Mouse (Mus musculus) gastrocnemius, postnatal 14 days (tissue): Measurements from ENCODE around the gene Prph2. TPM values are rescaled to one million over a fixed set of nuclear protein-coding genes. Genes with fewer than 3 reads are reported as not detected.

Experiments
- DNase-seq: peaks from one replicate; pipeline ENCODE4 v3.0.0; 2021; ENCODE audit warnings: mixed read lengths
- intact Hi-C: fragments of 180-260 bp; cut with DNase I; formaldehyde crosslinking; loops from one replicate; pipeline ENCODE4 v1.15.1; 2025; ENCODE audit warnings: low total_unique reads
- total RNA-seq, 2 experiments: library from RNA; stranded (reverse); gene quantifications; 2 replicates each; pipeline ENCODE4 v1.2.3; 2021

Gene Prph2
- total RNA-seq, 2 experiments from 2014 or later: not detected

- intact Hi-C loops: no loop called here
- DNase-seq: no peak
Observed at GRCm38 (mm10) chr17:46942421-46942820, 32.2 kb downstream of the Prph2 start.

GRCm38 (mm10) chr17:46946276-46946675, 36.0 kb downstream of the Prph2 start:
- DNase-seq: no peak
- intact Hi-C loops: loop anchor here (5.0 kb wide), 1 partner anchor 36 kb away; no protein-coding TSS in a partner anchor

GRCm38 (mm10) chr17:46958045-46958444, 47.8 kb downstream of the Prph2 start:
- intact Hi-C loops: no loop called here
- no peak for DNase-seq

- DNase-seq: no peak
- intact Hi-C loops: no loop called here
Observed at GRCm38 (mm10) chr17:46960216-46960615, 50.0 kb downstream of the Prph2 start.

- intact Hi-C loops: no loop called here
- no peak for DNase-seq
Observed at GRCm38 (mm10) chr17:46962153-46962552, 51.9 kb downstream of the Prph2 start.

- DNase-seq: no peak
- intact Hi-C loops: no loop called here
Observed at GRCm38 (mm10) chr17:46963186-46963585, 52.9 kb downstream of the Prph2 start.

- intact Hi-C loops: no loop called here
- DNase-seq: no peak
Observed at GRCm38 (mm10) chr17:46966892-46967291, 56.6 kb downstream of the Prph2 start.

GRCm38 (mm10) chr17:46972603-46973002, 62.3 kb downstream of the Prph2 start:
- intact Hi-C loops: no loop called here
- no peak for DNase-seq

Other genes starting within 250 kb of the Prph2 start
- 10 to 100 TPM in 1 of 2 experiments, 1 to 10 TPM in 1; 9.5 to 11.8 TPM for gene Rrp36, start 236.1 kb upstream of the Prph2 start, total RNA-seq
- gene Mea1, start 231.7 kb upstream of the Prph2 start, total RNA-seq: 10 to 100 TPM; 46.2 to 57.6 TPM
- 100 to 1,000 TPM; 150 to 154 TPM for gene Klhdc3, start 229.5 kb upstream of the Prph2 start, total RNA-seq
- gene Ppp2r5d, start 205.3 kb upstream of the Prph2 start, total RNA-seq: 10 to 100 TPM; 26.9 to 29.1 TPM
- gene Pex6, start 199.0 kb upstream of the Prph2 start, total RNA-seq: 10 to 100 TPM; 10.1 to 11.2 TPM
- under 1 TPM; 0.41 to 0.75 TPM for gene Gnmt, start 181.3 kb upstream of the Prph2 start, total RNA-seq
- 10 to 100 TPM; 11.3 to 16.5 TPM for gene Cnpy3, start 158.2 kb upstream of the Prph2 start, total RNA-seq
- gene Ptcra, start 146.7 kb upstream of the Prph2 start, total RNA-seq: not detected
- 10 to 100 TPM; 37.8 to 40.2 TPM for gene 2310039H08Rik, start 137.8 kb upstream of the Prph2 start, total RNA-seq
- 10 to 100 TPM; 54.3 to 57.3 TPM for gene Rpl7l1, start 127.8 kb upstream of the Prph2 start, total RNA-seq
- gene Bicral, start 52.0 kb upstream of the Prph2 start, total RNA-seq: 10 to 100 TPM in 1 of 2 experiments, 1 to 10 TPM in 1; 9.4 to 10.5 TPM
- gene Tbcc, start 19.8 kb upstream of the Prph2 start, total RNA-seq: 10 to 100 TPM; 12.9 to 14.5 TPM
- 10 to 100 TPM; 30.9 to 42.1 TPM for gene Ubr2, start 100.1 kb downstream of the Prph2 start, total RNA-seq